Mouse (Mus musculus): ENCODE measurements around the gene Nmrk2. TPM values are rescaled to one million over a fixed set of nuclear protein-coding genes. Genes with fewer than 3 reads are reported as not detected.
A peak's percentile ranks its signal among the peaks of the same experiment; 100 is the strongest.
"Not testable (repeated sequence)": the region's sequence is repeated elsewhere in the genome, so short reads cannot be mapped to it uniquely, and the experiment has no call there.

Nmrk2 gene
- polyA plus RNA-seq, 1 experiment from 2014 or later = not detected

DNA sequence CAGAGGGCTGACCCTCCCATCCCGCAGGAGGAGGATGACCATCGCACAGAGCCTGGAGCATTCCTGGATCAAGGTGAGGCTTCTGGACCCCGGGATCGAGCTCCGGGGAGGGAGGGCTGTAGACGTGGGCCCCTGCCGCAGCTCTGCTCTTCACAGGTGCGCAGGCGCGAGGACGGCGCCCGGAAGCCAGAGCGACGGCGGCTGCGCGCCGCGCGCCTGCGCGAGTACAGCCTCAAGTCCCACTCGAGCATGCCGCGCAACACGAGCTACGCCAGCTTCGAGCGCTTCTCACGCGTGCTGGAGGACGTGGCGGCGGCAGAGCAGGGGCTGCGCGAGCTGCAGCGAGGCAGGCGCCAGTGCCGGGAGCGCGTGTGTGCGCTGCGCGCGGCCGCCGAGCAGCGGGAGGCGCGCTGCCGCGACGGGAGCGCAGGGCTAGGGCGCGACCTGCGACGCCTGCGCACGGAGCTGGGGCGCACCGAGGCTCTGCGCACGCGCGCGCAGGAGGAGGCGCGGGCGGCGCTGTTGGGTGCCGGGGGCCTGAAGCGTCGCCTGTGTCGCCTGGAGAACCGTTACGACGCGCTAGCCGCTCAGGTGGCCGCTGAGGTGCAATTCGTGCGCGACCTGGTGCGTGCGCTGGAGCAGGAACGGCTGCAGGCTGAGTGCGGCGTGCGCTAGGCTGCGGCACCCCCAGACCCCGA lies 9.4 kb downstream of the Nmrk2 start:
- Histone ChIP-seq H3K36me3 (peaks cover 28% of the 10 kb centered on the region), H3K9ac (peak overlapping the region; percentile 85), H3K9me3 (no peaks in the 10 kb centered on the region), H3K27ac (replicated peaks) (peak overlapping the region; percentile 97), H3K4me1 (replicated peaks) (peaks cover 29% of the 10 kb centered on the region), H3K4me2 (peak overlapping the region; percentile 94), H3K4me3 (peak overlapping the region; percentile 60), H3K27me3 (peaks cover 36% of the 10 kb centered on the region)
- ATAC-seq (ENCODE audit: low read depth) = peak; percentile 89
- WGBS = under 1% methylated on average over 93 of the region's 93 CpGs

DNA sequence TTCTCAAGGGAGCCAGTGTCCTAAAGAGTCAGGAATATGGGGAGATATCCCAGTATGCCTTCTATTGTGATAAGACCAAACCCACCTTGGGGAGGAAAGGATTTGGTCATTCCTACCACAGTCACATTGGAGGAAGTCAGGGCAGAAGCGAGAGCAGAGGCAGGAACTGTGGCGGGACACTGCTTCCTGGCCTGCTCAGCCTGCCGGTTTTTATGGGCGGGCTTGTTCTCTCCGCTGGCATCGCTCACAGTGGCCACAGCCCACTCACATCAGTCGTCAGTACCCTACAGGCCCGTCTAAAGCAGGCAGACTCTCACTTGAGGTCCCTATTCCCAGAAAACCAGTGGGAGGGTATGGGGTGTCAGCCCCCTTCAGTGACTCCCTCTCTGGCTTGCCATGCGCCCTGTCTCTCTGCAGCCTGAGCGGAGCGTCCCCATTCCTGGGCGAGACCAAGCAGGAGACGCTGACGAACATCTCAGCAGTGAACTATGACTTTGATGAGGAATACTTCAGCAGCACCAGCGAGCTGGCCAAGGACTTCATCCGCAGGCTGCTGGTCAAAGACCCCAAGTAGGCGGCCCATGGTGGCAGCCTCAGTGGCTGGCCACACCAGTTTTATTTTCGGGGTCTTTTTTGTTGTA lies 10.4 kb downstream of the Nmrk2 start:
- 89% methylated on average over 18 of the region's 18 CpGs for WGBS
- peaks cover 26% of the 10 kb centered on the region for H3K27me3 ChIP-seq
- ATAC-seq (ENCODE audit: low read depth) = no peak
- no peak overlapping the region for H3K9ac ChIP-seq
- peak overlapping the region; percentile 97; the same call in 1 of the 2 replicates for H3K27ac ChIP-seq (replicated peaks)
- H3K36me3 ChIP-seq = peaks cover 37% of the 10 kb centered on the region
- H3K4me2 ChIP-seq = peak overlapping the region; percentile 94
- H3K4me3 ChIP-seq = peak overlapping the region; percentile 60; the same call in 1 of the 2 replicates
- peaks cover 29% of the 10 kb centered on the region for H3K4me1 ChIP-seq (replicated peaks)
- no peaks in the 10 kb centered on the region for H3K9me3 ChIP-seq

GRCm38 (mm10) chr10:81190912-81191321 lies 10.9 kb downstream of the Nmrk2 start:
- Histone ChIP-seq H3K4me3 (no peak overlapping the region), H3K27me3 (peaks cover 21% of the 10 kb centered on the region), H3K4me1 (replicated peaks) (peaks cover 29% of the 10 kb centered on the region), H3K4me2 (no peak overlapping the region), H3K36me3 (peaks cover 40% of the 10 kb centered on the region), H3K9me3 (no peaks in the 10 kb centered on the region), H3K9ac (no peak overlapping the region), H3K27ac (replicated peaks) (no peak overlapping the region)
- no peak for ATAC-seq (ENCODE audit: low read depth)
- WGBS = 82% methylated on average over 6 of the region's 6 CpGs

- Histone ChIP-seq H3K9me3 (no peaks in the 10 kb centered on the region), H3K4me1 (replicated peaks) (peaks cover 29% of the 10 kb centered on the region), H3K4me3 (no peak overlapping the region), H3K27ac (replicated peaks) (no peak overlapping the region), H3K4me2 (no peak overlapping the region), H3K36me3 (peaks cover 44% of the 10 kb centered on the region), H3K27me3 (peaks cover 15% of the 10 kb centered on the region), H3K9ac (no peak overlapping the region)
- 70% methylated on average over 31 of the region's 31 CpGs for WGBS
- ATAC-seq (ENCODE audit: low read depth) = no peak
These were observed 11.5 kb downstream of the Nmrk2 start for GRCm38 (mm10) chr10:81190236-81190911.

- peaks cover 10% of the 10 kb centered on the region for H3K27me3 ChIP-seq
- H3K9me3 ChIP-seq = no peaks in the 10 kb centered on the region
- peaks cover 50% of the 10 kb centered on the region for H3K36me3 ChIP-seq
- 81% methylated on average over 26 of the region's 26 CpGs for WGBS
- H3K27ac ChIP-seq (replicated peaks) = no peak overlapping the region
- H3K4me1 ChIP-seq (replicated peaks) = peaks cover 28% of the 10 kb centered on the region
- H3K9ac ChIP-seq = no peak overlapping the region
- H3K4me2 ChIP-seq = no peak overlapping the region
- no peak for ATAC-seq (ENCODE audit: low read depth)
- H3K4me3 ChIP-seq = no peak overlapping the region
These were observed 12.0 kb downstream of the Nmrk2 start for GRCm38 (mm10) chr10:81189821-81190220.

DNA sequence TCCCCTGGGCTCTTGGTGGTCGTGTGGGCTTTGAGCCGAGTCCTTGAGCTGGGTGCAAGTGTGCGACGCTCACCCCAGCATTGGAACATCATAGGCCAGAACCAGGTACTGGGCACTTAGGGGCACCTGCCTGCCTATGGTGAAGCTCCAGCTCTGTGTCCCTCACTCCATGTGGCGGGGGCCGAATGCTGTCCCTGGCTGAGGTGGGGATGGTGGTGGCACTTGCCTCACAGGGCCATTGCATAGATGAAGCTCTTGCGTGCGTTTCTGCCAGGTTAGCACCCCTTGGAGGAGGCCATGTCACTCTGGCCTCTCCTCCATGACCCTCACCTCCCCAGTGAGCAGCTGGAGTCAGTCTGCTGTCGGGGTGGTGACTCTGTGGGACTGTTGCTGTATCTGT lies 14.7 kb downstream of the Nmrk2 start:
- no peak overlapping the region for H3K9ac ChIP-seq
- ATAC-seq (ENCODE audit: low read depth) = no peak
- 97% methylated on average over 9 of the region's 9 CpGs for WGBS
- no peak overlapping the region for H3K27ac ChIP-seq (replicated peaks)
- peaks cover 61% of the 10 kb centered on the region for H3K36me3 ChIP-seq
- H3K4me2 ChIP-seq = no peak overlapping the region
- H3K27me3 ChIP-seq = no peaks in the 10 kb centered on the region
- peaks cover 27% of the 10 kb centered on the region for H3K4me1 ChIP-seq (replicated peaks)
- H3K4me3 ChIP-seq = no peak overlapping the region
- no peaks in the 10 kb centered on the region for H3K9me3 ChIP-seq

- H3K4me1 ChIP-seq (replicated peaks) = peaks cover 40% of the 10 kb centered on the region
- no peak overlapping the region for H3K4me2 ChIP-seq
- H3K27me3 ChIP-seq = no peaks in the 10 kb centered on the region
- ATAC-seq (ENCODE audit: low read depth) = no peak
- H3K9me3 ChIP-seq = no peaks in the 10 kb centered on the region
- no peak overlapping the region for H3K27ac ChIP-seq (replicated peaks)
- no peak overlapping the region for H3K9ac ChIP-seq
- 68% methylated on average over 4 of the region's 4 CpGs for WGBS
- peaks cover 68% of the 10 kb centered on the region for H3K36me3 ChIP-seq
- H3K4me3 ChIP-seq = no peak overlapping the region
These were observed 17.1 kb downstream of the Nmrk2 start for GRCm38 (mm10) chr10:81184765-81185164.

GRCm38 (mm10) chr10:81183805-81184204 lies 18.0 kb downstream of the Nmrk2 start, which contains the start of gene 4930442H23Rik:
4930442H23Rik (minus strand) TSS chr10:81183849.
- H3K4me2 ChIP-seq = peak within 1 kb of the TSS; percentile 61
- peak within 1 kb of the TSS; percentile 90 for H3K27ac ChIP-seq (replicated peaks)
- peaks cover 50% of the 10 kb centered on the region for H3K4me1 ChIP-seq (replicated peaks)
- peak within 1 kb of the TSS; percentile 71 for H3K4me3 ChIP-seq
- no peaks in the 10 kb centered on the region for H3K9me3 ChIP-seq
- no peaks in the 10 kb centered on the region for H3K27me3 ChIP-seq
- no peak for ATAC-seq (ENCODE audit: low read depth)
- WGBS = 87% methylated on average over 5 of the region's 5 CpGs
- H3K36me3 ChIP-seq = peaks cover 73% of the 10 kb centered on the region
- H3K9ac ChIP-seq = peak within 1 kb of the TSS; percentile 81

GRCm38 (mm10) chr10:81182336-81183333 lies 19.2 kb downstream of the Nmrk2 start, which contains the start of gene Dapk3:
Dapk3 (plus strand) TSS chr10:81183005.
- Histone ChIP-seq H3K36me3 (peaks cover 80% of the 10 kb centered on the region), H3K4me2 (peak within 1 kb of the TSS; percentile 61), H3K27ac (replicated peaks) (peak within 1 kb of the TSS; percentile 90), H3K4me3 (peak within 1 kb of the TSS; percentile 71), H3K9me3 (no peaks in the 10 kb centered on the region), H3K27me3 (no peaks in the 10 kb centered on the region), H3K4me1 (replicated peaks) (peaks cover 61% of the 10 kb centered on the region), H3K9ac (peak within 1 kb of the TSS; percentile 81)
- ATAC-seq (ENCODE audit: low read depth) = peak; percentile 94
- 4% methylated on average over 53 of the region's 53 CpGs for WGBS

DNA sequence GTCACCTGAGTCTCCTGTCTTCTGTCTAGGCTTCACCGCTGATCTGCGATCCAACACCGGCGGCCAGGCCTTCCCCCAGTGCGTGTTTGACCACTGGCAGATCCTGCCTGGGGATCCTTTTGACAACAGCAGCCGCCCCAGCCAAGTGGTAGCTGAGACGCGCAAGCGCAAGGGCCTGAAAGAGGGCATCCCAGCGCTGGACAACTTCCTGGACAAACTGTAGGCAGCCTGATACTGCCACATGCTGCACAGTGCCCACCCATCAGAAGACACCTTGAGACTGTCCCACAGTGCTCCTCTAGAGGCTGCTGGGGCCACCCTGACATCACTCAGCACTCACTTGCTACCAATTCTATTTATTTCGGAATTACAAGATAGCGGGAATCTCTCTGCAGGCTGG lies 20.0 kb downstream of the Nmrk2 start:
- peak overlapping the region; percentile 72; the same call in 1 of the 2 replicates for H3K27ac ChIP-seq (replicated peaks)
- H3K27me3 ChIP-seq; H3K9ac ChIP-seq; ATAC-seq (ENCODE audit: low read depth); H3K9me3 ChIP-seq; H3K4me3 ChIP-seq; H3K4me2 ChIP-seq: not testable (repeated sequence)
- H3K36me3 ChIP-seq = peaks cover 77% of the 10 kb centered on the region
- H3K4me1 ChIP-seq (replicated peaks) = peaks cover 66% of the 10 kb centered on the region
- 83% methylated on average over 12 of the region's 12 CpGs for WGBS

- Histone ChIP-seq H3K4me3 (no peak overlapping the region), H3K27me3 (no peaks in the 10 kb centered on the region), H3K4me2 (no peak overlapping the region), H3K36me3 (peaks cover 71% of the 10 kb centered on the region), H3K4me1 (replicated peaks) (peaks cover 68% of the 10 kb centered on the region), H3K9ac (no peak overlapping the region), H3K27ac (replicated peaks) (no peak overlapping the region), H3K9me3 (no peaks in the 10 kb centered on the region)
- ATAC-seq (ENCODE audit: low read depth) = no peak
- WGBS = 94% methylated on average over 13 of the region's 13 CpGs
These were observed 20.9 kb downstream of the Nmrk2 start for GRCm38 (mm10) chr10:81180946-81181345.

Measured in neural tube, embryonic 13.5 days (tissue).